Mouse (Mus musculus): Measurements from ENCODE around the gene Zfp747. TPM values are rescaled to one million over a fixed set of nuclear protein-coding genes. Genes with fewer than 3 reads are reported as not detected.
"Not testable (repeated sequence)": the region's sequence is repeated elsewhere in the genome, so short reads cannot be mapped to it uniquely, and the experiment has no call there.

The Zfp747 gene
- polyA plus RNA-seq, 1 experiment from 2014 or later: 1.5 TPM

DNA sequence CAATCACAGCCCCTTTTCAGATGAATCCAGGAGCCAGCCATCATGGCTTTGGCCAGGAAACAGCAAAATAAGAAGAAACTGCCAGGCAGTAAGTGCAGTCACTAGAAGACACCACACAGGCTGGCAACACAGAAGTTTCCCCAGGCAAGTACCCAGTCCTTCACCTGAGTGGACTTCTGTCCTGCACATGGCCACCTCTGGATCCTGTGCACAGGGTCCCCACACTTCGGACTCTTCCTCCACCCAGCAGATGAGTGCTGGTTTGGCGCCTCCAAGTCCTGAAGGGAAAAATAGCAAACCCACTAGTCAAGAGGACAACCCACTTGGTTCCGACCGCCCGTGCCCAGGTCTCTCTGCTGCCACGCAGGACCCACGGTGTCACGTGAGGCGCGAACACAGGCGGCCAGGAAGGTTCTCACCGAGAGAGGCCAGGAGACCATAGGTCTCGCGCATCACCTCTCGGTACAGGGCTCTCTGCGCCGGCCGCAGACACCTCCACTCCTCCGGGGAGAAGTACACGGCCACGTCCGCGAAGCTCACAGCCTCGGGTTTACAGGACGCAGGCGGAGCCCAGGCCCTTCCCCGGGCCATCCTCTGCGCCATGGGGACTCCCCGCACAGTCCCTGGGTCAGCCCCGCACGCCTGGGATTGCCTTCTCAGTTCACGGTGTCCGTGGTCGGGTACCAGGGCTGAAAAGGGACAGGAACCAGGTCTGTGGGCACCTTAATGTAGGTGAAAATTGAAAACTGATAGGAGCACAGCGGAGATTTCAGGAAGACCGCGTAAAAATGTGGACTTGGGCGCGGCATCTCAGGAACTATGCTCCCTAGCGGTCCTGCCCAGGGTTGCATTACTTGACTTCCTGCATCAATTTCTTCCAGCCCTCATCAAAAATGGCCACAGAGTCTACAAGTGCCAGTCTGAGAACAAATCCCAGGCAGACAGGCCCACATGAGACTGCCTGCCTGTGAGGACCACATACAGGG lies 30.4 kb upstream of the Zfp747 start, which contains the start of gene Zfp764:
Gene Zfp764, minus strand, starts transcription at position 821 of the 986 bp plus-strand sequence.
- H3K36me3 ChIP-seq (replicated peaks; ENCODE audit: insufficient read depth, low read length); H3K27me3 ChIP-seq (ENCODE audit: insufficient read depth, low read length); H3K4me1 ChIP-seq (ENCODE audit: insufficient read depth); H3K9me3 ChIP-seq (ENCODE audit: low read length): not testable (repeated sequence)
- DNase-seq (peak; percentile 85), ATAC-seq (peak; percentile 91)
- H3K27ac ChIP-seq (ENCODE audit: low read depth): peak within 1 kb of the TSS; percentile 61
- peak within 1 kb of the TSS; percentile 89 for H3K4me2 ChIP-seq (ENCODE audit: low read depth, low read length)
- peak; percentile 83 for TF ChIP-seq CTCF (IDR thresholded peaks at IDR 0.05; ENCODE audit: low read depth)
- H3K4me3 ChIP-seq (ENCODE audit: low read depth, low read length): peak within 1 kb of the TSS; percentile 63
- peak within 1 kb of the TSS; percentile 76 for H3K9ac ChIP-seq (replicated peaks)
- WGBS (ENCODE audit: insufficient replicate concordance): 5% methylated on average over 40 of the region's 40 CpGs

GRCm38 (mm10) chr7:127404101-127404500 lies 28.3 kb upstream of the Zfp747 start:
- H3K27me3 ChIP-seq (ENCODE audit: insufficient read depth, low read length); H3K27ac ChIP-seq (ENCODE audit: low read depth); H3K4me2 ChIP-seq (ENCODE audit: low read depth, low read length); H3K9me3 ChIP-seq (ENCODE audit: low read length); H3K4me1 ChIP-seq (ENCODE audit: insufficient read depth); DNase-seq; H3K4me3 ChIP-seq (ENCODE audit: low read depth, low read length); ATAC-seq; H3K36me3 ChIP-seq (replicated peaks; ENCODE audit: insufficient read depth, low read length); H3K9ac ChIP-seq (replicated peaks): not testable (repeated sequence)
- 82% methylated on average over 6 of the region's 6 CpGs for WGBS (ENCODE audit: insufficient replicate concordance)

DNA sequence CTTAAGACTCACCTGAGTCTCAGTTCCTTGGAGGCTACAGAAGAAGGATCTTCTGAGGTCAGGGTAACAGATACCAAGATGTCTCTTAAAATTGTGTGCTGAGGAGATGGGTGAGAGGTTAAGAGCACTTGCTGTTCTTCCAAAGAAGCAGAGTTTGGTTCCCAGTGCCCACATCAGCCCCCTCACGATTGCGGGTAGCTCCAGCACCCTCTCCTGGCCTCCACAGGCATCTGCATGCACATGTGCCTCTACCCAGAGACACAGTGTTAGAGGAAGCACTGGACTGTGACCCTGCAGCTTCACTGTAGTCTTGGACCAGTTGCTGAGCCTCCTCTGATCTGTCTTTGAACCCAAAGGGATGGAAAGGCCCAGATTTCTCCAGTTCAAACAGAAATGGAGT lies 27.1 kb upstream of the Zfp747 start:
- H3K27ac ChIP-seq (ENCODE audit: low read depth): no peak overlapping the region
- no peaks in the 10 kb centered on the region for H3K36me3 ChIP-seq (replicated peaks; ENCODE audit: insufficient read depth, low read length)
- peaks cover 5% of the 10 kb centered on the region; the same call in 1 of the 2 replicates for H3K4me1 ChIP-seq (ENCODE audit: insufficient read depth)
- H3K4me3 ChIP-seq (ENCODE audit: low read depth, low read length): no peak overlapping the region
- no peak for DNase-seq
- H3K4me2 ChIP-seq (ENCODE audit: low read depth, low read length): no peak overlapping the region
- WGBS (ENCODE audit: insufficient replicate concordance): 66% methylated on average over 2 of the region's 2 CpGs
- no peak overlapping the region for H3K9ac ChIP-seq (replicated peaks)
- no peak for ATAC-seq
- H3K27me3 ChIP-seq (ENCODE audit: insufficient read depth, low read length): no peaks in the 10 kb centered on the region
- TF ChIP-seq CTCF (IDR thresholded peaks at IDR 0.05; ENCODE audit: low read depth) (peak; percentile 41), EP300 (IDR thresholded peaks at IDR 0.05; ENCODE audit: low read depth) (no peak)
- H3K9me3 ChIP-seq (ENCODE audit: low read length): no peaks in the 10 kb centered on the region

DNA sequence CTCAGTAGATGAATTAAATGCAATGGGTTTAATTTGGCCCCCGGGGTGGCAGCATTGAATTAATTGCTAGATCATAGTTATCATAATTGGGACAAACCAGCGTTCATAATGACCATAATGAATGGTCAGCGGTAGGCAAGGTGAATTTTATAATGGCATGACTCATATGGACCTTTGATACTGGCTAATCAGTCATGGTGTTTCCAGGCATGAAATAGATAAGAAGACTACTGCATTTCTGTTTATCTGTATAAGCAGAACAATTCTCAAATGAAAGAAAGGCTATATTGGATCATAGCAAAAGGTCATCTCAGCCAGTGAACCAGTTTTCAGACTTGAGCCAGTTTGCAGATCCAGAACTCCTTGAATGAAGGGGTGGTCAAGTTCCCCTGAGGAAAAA lies 24.5 kb upstream of the Zfp747 start:
- 55% methylated on average over 3 of the region's 3 CpGs for WGBS (ENCODE audit: insufficient replicate concordance)

GRCm38 (mm10) chr7:127393944-127394333 lies 18.1 kb upstream of the Zfp747 start:
- ATAC-seq: peak; percentile 8; the same call in 1 of the 2 replicates
- TF ChIP-seq CTCF (IDR thresholded peaks at IDR 0.05; ENCODE audit: low read depth) (no peak), EP300 (IDR thresholded peaks at IDR 0.05; ENCODE audit: low read depth) (no peak)
- 5% methylated on average over 7 of the region's 7 CpGs for WGBS (ENCODE audit: insufficient replicate concordance)
- Histone ChIP-seq H3K9ac (replicated peaks) (peak overlapping the region; percentile 28; the same call in 1 of the 2 replicates), H3K9me3 (ENCODE audit: low read length) (no peaks in the 10 kb centered on the region), H3K4me1 (ENCODE audit: insufficient read depth) (peaks cover 15% of the 10 kb centered on the region), H3K36me3 (replicated peaks; ENCODE audit: insufficient read depth, low read length) (no peaks in the 10 kb centered on the region), H3K27ac (ENCODE audit: low read depth) (peak overlapping the region; percentile 5; the same call in 1 of the 2 replicates), H3K4me2 (ENCODE audit: low read depth, low read length) (peak overlapping the region; percentile 73), H3K27me3 (ENCODE audit: insufficient read depth, low read length) (no peaks in the 10 kb centered on the region), H3K4me3 (ENCODE audit: low read depth, low read length) (peak overlapping the region; percentile 59)
- DNase-seq: no peak

More for the DNA sequence above, 24.5 kb upstream of the Zfp747 start:
- no peaks in the 10 kb centered on the region for H3K9me3 ChIP-seq (ENCODE audit: low read length)
- DNase-seq (no peak), ATAC-seq (no peak)
- no peaks in the 10 kb centered on the region for H3K36me3 ChIP-seq (replicated peaks; ENCODE audit: insufficient read depth, low read length)
- no peak overlapping the region for H3K27ac ChIP-seq (ENCODE audit: low read depth)
- no peak for TF ChIP-seq EP300 (IDR thresholded peaks at IDR 0.05; ENCODE audit: low read depth)
- TF ChIP-seq CTCF (IDR thresholded peaks at IDR 0.05; ENCODE audit: low read depth): no peak
- H3K9ac ChIP-seq (replicated peaks): no peak overlapping the region
- H3K4me2 ChIP-seq (ENCODE audit: low read depth, low read length): no peak overlapping the region
- H3K27me3 ChIP-seq (ENCODE audit: insufficient read depth, low read length): no peaks in the 10 kb centered on the region
- H3K4me3 ChIP-seq (ENCODE audit: low read depth, low read length): no peak overlapping the region
- H3K4me1 ChIP-seq (ENCODE audit: insufficient read depth): no peaks in the 10 kb centered on the region

- H3K4me3 ChIP-seq (ENCODE audit: low read depth, low read length): peak within 1 kb of the TSS; percentile 59
- H3K9me3 ChIP-seq (ENCODE audit: low read length): no peaks in the 10 kb centered on the region
- WGBS (ENCODE audit: insufficient replicate concordance): under 1% methylated on average over 45 of the region's 45 CpGs
- no peaks in the 10 kb centered on the region for H3K36me3 ChIP-seq (replicated peaks; ENCODE audit: insufficient read depth, low read length)
- H3K9ac ChIP-seq (replicated peaks): peak within 1 kb of the TSS; percentile 63
- peak; percentile 96 for DNase-seq
- ATAC-seq: peak; percentile 96
- TF ChIP-seq CTCF (IDR thresholded peaks at IDR 0.05; ENCODE audit: low read depth) (no peak), EP300 (IDR thresholded peaks at IDR 0.05; ENCODE audit: low read depth) (no peak)
- H3K4me1 ChIP-seq (ENCODE audit: insufficient read depth): peaks cover 15% of the 10 kb centered on the region
- peak within 1 kb of the TSS; percentile 73 for H3K4me2 ChIP-seq (ENCODE audit: low read depth, low read length)
- H3K27me3 ChIP-seq (ENCODE audit: insufficient read depth, low read length): no peaks in the 10 kb centered on the region
- H3K27ac ChIP-seq (ENCODE audit: low read depth): peak within 1 kb of the TSS; percentile 74
Measured at GRCm38 (mm10) chr7:127393157-127393943, 17.5 kb upstream of the Zfp747 start, which contains the start of gene E430018J23Rik. Gene E430018J23Rik (minus strand): TSS chr7:127393629.

Measured in liver, postnatal 0 days (tissue).